Mouse (Mus musculus) spleen, adult 2 months (tissue): ENCODE data around the gene Lpar3.

ENCODE experiments used
- CTCF ChIP-seq: fragments of 200-500 bp; IDR thresholded peaks from 2 replicates; pipeline ENCODE4 v1.5.1; 2011; ENCODE audit warnings: mild to moderate bottlenecking, inconsistent platforms; ENCODE audit not compliant: insufficient read depth, insufficient read length, insufficient replicate concordance; ENCODE audit errors: extremely low read depth
- POLR2A ChIP-seq: fragments of 200-500 bp; IDR thresholded peaks from 2 replicates; pipeline ENCODE4 v1.6.1; 2011; ENCODE audit warnings: low read depth, low read length, inconsistent platforms

- TF ChIP-seq CTCF = no peak
- TF ChIP-seq POLR2A = no peak
These were observed 44.9 kb downstream of the Lpar3 start for GRCm38 (mm10) chr3:146265545-146266130.
